Mouse (Mus musculus): Measurements from ENCODE around the gene Chrd.

Chrd gene

DNA sequence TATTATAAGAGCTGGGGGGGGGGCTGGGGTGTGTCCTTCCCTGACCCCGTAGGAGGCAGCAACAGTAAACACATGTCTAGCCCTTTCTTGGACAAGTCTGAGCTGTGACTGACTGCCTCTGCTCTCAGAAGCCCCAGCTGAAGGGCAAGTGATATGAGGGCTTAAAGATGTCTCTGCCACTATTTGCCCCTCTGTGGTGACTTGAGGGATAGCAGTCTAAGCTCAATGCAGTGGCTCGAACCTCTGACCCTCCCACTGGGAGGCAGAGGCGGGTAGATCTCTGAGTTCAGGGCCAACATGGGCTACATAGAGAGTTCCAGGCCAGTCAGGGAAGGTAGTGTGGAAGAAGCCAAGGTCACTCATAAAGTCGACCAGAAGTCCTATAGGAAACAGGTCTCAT lies 22.1 kb upstream of the Chrd start:
- no peak for DNase-seq (ENCODE audit: low spot score in 2 of 2)

DNA sequence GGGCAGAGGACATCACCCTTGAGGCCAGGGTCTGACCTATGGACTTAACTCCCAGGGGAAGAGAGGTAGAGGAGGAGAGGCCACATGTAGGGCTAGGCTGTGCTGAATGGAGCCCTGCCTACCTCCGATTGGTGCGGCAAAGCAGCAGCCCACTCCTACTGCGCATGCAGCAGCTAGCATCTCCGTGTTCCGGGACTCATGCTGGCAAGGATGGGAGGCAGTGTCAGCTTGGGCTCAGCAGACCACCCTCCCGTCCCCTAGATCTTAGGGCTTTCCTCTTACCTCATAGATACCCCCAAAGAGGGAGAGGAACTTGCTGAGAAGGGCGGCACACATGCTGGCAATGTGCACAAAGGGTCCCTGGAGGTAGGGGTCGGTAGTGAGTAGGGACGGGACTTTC lies 20.7 kb upstream of the Chrd start:
- no peak for DNase-seq (ENCODE audit: low spot score in 2 of 2)

DNA sequence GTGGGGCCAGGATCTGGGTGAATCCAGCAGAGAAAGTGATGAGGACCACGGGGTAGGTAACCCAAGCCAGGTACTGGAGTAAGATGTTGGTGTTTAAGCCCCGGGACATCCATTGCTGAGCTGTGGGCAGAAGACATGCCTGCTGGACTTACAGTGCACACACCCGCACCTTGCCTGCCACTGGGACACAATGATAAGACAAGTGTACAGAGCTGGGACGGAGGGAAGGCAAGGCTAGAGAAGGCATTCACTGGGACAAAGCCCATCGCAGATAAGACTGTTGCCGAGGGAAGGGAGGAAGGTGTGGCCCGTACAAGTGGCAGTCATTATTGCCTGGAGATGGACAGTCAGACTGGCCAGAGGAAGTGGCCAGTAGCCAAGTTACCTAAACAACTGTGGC lies 20.0 kb upstream of the Chrd start:
- no peak for DNase-seq (ENCODE audit: low spot score in 2 of 2)

DNA sequence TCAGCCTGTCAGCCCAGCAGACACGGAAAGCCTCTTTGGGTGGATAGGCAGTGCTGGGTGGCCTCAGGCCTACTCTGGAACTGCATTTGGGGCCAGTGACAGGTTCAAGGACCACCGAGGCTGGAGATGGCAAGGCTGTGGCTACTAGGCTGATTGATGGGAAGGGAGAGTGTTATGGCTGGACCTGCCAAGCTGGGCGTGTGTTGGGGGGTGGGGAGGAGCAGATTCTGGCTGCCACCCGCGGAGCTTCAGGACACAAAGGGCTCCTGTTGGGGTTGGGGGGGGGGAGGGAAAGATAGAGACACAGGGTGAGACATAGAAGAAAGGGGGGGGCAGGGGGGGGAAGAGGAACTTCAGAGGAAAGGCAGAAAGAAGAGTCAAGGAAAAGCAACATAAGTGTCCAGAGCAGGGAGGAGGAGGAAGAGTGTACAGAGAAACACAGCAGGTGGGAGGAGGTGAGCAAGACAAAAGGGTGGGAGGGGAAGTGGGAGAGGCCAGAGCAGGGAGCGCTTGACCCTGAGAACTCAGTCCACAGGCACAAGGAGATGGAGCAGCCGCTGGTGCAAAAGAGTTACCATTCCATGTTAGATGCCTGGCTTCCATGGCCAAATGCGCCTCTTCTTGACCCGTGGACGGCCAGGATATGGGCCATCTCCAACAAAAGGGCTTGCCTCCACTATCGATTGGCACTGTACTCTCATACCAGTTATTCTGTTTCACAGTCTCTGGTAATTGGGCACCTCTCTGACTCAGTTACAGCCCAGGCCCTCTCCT lies 18.4 kb upstream of the Chrd start:
- DNase-seq (ENCODE audit: low spot score in 2 of 2), result no peak

DNA sequence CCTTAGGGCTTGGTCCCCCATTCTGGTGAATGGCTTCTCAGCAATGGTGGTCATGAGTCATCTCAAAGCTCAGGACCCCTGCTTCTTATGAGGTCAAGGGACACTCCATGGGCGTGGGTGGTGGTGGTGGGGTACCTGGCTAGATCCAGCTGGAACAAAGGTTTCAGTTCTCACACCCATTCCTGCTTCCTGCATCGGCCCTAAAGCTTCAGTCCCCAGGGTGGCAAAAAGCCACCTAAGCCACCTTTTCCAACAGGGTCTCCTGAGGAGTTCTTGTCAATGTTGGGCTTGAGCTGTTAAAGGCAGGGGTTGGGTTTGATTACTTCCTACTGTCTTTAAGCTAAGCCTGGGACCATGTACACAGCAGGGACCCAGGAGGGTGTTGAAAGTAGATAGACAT lies 17.8 kb upstream of the Chrd start:
- no peak for DNase-seq (ENCODE audit: low spot score in 2 of 2)

DNA sequence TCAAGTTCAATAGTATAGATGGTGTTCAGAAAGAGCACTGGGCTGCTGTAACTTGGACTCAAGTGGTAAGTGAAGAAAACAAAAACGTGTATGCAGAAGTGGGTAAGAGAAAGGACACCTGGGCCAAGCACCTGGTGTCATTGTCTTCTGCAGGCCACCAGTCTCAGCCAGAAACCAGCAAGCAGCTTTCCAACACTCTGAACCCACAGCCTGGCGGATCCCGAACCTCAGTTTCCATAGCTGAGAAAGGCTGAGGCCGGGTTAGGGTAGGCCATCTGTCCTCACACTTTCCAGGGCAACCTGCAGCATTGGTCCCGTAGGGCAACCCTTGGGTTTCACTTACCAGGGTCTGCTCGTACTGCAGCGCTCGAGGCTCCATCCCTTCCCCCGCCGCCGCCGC lies 17.4 kb upstream of the Chrd start:
- DNase-seq (ENCODE audit: low spot score in 2 of 2), result no peak

DNA sequence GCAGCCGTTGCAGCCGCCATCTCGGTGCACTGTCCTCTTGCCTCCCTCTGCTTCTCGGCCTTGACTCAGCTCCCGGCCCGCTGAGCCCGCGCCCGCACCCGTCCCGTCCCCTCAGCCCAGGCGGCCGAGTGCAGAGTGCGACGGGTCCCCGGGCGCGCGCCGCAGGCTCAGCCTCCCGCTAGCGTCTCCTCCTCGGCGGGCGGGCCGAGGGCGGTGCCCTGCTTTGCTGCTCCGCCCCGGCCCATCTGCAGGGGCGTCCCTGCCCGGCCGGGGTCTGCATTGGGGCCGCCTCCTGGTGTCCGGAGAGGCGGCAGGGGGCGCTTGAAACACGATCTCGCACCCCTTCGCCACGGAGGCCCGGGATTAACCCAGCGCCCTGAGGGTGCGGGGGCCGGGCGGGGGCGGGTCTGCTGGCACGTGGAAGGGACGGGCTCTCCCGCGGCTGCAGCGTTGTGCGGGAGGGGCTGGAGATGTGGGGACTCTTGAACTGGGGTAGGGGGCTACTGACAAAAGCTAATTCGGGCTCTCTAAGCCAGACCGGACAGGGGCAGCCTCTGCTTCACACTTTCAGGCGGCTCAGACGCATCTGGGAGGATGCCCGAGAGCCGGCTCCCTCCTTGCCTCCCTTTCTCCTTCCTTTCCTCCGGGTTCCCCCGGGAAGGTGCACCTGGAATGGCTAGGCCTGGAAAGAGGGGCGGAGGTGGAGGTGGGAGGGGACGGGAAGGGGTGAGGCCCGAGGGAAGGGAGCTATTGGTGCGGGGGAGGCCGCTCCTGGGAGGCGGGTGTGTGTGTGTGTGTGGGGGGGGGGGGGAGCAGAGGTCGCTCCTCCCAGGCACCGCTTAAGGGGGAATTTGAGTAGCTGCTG lies 16.7 kb upstream of the Chrd start:
- peak; percentile 66 to 76 for DNase-seq (ENCODE audit: low spot score in 2 of 2)

DNA sequence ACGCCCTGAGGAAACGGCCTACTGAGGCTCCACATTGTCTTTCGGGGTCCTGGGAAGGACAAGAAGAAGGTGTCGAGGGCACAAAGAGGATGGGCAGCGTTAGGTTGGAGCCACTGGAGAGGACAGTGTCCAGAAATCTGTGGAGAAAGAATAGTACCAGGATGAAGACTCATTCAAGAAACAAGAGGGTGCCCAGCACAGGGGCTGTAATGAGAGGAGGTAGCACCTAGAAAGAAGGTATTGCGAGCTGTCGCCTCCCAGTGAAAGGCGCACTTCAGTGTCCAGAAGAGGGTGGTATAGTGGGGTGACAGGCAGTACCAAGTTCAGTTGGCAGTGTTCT lies 16.1 kb upstream of the Chrd start:
- DNase-seq (ENCODE audit: low spot score in 2 of 2), result no peak

DNA sequence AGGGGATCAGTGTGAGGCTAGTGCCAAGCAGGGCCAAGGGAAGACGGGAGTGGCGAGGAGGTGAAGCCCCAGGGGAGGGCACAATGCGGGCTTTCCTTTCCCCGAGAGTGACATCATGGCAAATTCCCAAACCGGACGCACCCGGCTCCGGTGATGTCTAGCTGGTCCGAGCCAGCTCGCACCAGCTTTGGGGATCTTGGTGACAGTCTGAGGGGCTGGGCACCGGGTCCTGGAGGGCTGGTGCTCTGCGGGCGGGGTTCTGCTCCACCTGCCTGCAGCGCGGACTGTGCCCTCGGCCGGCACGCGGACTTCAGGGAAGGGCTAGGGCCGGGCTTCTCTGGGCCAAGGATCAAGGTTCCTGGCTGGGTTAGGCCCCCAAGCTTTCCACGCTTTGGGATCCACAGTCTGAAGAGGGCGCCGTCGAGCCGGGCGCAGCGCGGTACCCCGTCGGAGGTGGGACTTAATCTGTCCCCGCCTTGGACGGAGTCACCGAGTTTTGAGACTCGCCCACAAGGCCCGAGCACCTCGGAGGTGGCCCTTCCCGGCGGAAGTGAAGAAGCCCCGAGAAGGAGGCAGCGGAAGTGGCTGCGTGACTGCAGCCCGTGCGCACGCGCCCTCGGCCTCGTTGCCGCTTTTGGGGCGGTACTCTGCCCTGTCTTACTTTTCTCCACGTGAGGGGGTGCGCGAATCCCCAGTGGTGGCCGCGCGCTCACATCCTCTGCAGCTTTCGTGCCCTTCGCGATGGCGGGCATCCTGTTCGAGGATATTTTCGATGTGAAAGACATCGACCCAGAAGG lies 15.5 kb upstream of the Chrd start, which contains the start of the genes Polr2h and Clcn2:
Gene Polr2h, plus strand, starts transcription at position 485 of the 797 bp plus-strand sequence.
Gene Clcn2, minus strand, starts transcription at position 566 of the 797 bp plus-strand sequence.
- DNase-seq (ENCODE audit: low spot score in 2 of 2), result peak; percentile 95 to 97

DNA sequence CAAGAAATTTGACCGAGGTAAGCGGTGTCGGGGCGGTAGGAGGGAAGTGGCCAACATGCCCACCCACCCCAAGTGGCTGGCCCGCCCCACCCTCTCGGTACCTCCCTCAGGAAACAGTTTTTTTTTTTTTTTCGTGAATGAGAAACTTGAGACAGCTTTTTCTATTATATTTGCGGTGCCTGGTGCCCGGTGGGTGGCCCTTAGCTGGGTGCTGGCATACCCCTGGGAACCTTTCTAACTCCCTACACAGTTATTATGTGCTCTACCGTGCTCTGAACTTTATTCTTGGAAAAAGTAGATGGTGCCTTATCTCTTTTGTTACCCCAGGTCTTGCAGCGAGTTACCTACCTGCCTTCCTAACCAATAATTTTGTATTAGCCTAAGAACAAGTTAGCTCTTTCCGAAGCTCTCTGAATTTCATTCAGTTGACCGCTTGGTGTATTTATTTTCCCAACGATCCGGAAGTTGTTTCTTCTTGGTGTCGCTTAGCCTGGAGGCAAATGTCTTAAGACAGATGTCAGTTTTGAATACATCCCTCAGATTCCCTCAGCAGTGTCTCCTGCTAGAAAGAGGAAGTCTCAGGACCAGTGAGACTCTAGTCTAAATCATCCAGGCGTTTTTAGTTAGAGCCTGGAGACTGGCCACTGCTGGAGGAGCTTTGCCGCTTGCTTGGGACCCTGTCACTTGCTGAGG lies 14.8 kb upstream of the Chrd start:
- no peak for DNase-seq (ENCODE audit: low spot score in 2 of 2)

DNA sequence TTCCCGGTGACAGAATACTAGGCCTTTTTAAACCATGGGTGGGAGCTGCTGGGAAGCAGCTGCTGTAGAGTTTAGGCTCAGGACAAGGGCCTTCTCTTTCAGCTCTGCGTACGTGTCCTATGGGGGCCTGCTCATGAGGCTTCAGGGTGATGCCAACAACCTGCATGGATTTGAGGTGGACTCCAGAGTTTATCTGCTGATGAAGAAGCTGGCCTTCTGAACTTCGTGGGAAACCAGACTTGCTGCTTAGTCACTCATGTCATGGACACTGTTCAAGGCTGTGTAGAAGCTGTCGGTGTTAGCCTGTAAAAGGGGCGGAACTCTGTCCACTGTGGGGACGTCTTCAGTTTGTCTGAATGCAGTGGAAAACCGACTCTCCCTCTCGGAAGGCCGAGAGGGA lies 11.1 kb upstream of the Chrd start:
- DNase-seq (ENCODE audit: low spot score in 2 of 2), result no peak

DNA sequence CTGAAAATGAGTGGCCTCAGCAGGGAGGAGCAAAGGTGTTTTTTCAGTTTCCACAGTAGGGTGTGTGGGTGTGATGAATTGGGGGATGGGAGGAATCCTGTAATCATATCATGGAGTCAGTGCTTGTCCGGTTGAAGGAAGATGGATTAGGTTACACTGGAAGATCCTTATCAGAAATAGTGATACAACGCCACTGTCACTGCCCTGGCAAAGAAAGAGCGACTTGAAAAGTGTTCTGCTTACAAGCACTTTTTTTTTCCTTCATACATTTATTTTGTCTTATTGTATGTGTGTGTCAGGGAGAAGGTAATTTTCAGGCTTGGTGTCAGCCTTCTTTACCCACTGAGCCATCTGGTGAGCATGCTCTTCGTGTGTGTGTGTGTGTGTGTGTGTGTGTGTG lies 10.2 kb upstream of the Chrd start:
- no peak for DNase-seq (ENCODE audit: low spot score in 2 of 2)

DNA sequence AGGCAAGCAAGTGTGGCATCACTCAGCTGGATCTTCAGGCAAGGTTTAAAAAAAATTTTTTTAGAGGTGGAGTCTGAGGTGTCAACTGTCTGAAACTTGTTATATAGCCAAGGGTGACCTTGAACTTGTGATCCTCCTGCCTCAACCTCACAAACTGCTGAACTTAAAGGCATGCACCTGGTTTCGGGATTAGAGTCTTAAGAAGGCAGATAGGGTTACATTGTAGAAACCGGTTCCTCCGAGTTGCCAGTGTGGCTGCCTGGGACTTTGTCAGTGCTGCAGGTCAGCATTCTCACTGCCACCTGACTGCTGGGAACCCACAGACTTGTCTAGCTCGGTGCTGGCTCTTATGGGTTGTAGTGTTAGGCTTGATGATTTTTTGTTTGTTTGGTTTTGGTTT lies 9.7 kb upstream of the Chrd start:
- DNase-seq (ENCODE audit: low spot score in 2 of 2), result no peak

DNA sequence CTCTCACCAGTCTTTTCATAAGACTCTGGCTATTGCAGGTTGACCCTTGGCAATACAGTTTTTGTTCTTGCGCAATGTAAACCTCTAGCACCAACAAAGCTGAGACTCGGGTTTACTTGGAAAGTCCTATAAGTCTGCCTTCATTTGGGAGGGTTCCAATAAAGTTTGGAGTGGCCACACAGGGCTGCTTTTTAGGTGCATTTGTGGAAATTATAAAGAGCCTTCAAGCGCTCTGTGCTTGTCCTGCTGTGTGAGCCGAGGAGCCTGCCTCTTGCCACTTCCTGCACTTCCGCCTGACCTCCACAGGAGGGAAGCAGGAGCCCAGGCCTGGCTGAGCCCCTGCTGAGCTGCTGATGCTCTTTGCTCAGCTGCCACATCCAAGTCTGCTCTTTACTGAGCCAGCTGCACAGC lies 8.6 kb upstream of the Chrd start:
- no peak for DNase-seq (ENCODE audit: low spot score in 2 of 2)

DNA sequence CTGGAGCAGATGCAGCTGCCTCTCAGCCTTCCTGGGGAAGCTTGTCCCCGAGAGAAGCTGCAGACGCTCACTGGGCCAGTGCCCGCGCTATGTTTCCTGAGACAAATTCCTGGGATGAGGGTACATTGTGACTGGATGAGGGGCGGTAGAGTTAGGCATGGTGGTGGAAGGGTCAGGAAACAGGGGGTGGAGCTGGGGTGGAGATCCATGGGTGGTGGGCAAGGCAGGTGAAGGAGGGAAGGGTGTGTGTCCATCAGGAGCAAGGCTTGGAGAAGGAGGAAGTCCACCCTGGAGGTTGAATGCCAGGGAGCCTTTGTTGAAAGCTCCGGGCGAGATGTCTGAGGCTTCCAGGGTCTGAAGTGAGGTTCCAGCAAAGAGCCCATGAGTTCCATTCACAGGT lies 7.6 kb upstream of the Chrd start:
- DNase-seq (ENCODE audit: low spot score in 2 of 2), result no peak

DNA sequence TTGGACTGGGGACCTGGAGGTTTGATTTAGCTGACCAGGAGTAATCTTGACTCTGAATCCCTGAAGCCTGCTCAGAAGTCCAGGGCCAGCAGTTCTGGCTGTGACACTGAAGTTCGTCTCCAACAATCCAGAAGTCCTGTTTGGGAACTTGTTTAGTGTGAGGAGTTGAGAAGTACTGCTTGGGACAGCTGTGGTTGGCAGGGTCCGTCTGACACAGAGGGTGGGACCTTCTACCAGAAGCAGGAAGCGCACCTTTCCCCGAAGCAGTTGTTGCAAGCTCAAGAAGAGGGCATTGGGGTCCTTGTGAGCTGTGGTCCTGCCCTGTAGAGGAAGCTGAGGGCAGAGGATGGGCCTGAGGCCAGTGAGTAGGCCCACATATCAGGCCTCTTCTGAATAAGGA lies 7.2 kb upstream of the Chrd start:
- no peak for DNase-seq (ENCODE audit: low spot score in 2 of 2)

DNA sequence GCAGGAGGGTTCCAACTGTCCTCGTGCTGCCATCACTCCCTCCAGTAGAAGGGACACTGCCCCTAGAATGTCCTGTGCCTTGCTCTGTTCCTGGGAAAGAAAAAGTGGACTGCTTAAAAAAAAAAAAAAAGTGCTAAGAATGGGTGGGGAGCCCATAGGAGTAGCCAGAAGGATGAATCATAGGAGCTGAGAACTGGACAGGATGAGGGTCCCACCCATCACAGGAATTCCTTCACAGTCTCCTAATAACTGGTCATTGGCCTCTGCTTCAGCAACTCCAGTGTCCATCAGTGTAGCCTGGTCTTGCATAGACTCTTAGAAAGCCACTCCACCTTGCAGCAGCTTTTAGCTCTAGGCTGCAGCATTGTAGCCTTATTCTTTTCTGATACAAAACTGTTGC lies 6.5 kb upstream of the Chrd start:
- DNase-seq (ENCODE audit: low spot score in 2 of 2), result no peak

DNA sequence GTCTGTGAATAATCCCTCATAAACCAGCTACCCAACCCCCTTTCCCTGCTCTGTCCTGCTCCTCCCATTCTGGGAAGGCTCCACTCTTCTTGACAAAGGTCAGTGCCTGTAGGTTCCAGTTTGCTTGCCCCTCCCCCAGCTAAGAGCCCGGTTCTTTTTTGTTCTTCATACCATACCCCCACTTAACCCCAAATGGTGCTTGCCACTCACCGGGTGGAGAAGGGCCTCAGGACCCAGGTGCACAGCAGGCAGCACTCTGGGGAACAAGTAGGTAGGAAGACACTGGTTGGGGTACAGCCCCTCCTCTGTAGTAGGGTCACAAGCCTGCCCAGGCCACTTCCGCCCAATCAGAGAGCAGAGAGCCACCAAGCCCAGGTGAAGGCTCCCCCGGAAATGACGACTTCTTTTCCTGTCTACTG lies 2.6 kb upstream of the Chrd start:
- DNase-seq (ENCODE audit: low spot score in 2 of 2), result no peak

DNA sequence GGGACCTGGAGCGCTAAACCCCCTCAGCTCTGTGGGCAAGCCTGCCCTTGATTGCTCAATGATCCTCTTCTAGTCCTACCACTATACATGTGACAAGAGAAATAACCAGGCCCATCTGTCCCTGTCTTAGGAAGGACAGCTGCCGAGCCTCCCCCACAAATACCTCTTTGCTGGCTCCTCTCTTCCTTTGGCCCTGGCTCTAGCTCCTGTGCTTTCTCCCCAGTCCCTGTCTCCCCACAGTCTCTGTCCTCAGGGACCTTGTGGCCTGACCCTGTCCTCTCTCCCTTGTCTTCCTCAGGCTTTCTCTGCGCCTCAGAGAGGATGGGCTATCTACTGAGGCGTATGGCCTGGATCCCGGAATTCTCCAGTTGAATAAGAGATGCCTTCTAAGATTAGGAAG lies 1.2 kb upstream of the Chrd start:
- no peak for DNase-seq (ENCODE audit: low spot score in 2 of 2)

DNA sequence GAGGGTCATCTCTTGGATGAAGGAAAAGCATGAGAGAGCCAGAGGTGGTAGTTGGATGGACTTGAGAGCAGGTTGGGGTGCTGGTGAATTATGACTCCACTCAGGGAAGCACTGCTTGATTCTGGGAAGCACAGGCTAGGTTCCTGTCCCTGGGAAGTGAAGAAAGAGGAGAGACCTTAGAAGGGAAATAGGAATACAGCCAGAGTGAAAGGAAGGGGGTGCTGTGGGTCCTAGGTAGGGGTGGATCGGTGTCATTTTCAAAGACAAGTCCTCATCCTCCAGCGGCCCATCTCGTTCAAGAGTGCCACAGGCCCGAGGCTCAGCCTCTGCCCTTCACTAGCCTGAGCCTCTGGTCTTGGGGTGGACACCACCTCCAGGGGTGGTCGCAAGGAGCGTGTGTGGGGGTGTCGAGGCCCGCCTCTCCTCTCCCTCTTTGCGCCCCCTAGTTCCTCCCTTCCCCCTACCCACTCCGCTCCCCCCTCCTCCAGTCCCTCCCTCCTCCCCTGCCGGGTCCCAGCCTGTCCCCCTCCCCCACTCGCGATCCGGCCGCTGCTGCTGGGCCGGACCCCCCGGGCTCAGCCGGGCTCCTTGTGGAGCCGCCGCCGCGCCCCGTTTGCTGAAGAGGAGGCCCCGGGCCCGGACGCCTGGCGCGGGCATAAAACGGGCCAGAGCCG lies 539 bp upstream of the Chrd start:
- DNase-seq (ENCODE audit: low spot score in 2 of 2), result no peak
